Mouse (Mus musculus): ENCODE results near the gene Tmem119.

Gene Tmem119

DNA sequence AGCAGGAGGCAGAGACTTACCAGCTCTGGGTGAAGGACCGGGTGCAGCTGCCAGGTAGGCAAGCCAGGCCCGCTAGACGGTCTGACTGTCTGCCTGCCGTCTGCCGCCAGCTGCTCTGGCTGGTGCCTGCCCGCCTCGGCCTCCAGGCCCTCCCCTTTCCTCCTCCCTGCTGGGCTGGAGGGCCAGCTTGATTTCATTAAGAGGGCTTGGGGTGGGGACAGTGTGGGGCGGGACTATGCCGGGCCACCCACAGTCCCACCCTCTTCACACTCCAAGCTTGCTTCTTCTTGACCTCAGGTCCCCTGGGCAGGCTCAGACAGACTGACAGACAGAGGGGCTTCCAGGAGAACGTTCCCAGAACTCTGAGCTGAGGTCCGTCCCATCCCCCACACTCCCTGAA lies at the start of gene Tmem119:
Gene Tmem119 (minus strand): TSS at position 237 of the 400 bp plus-strand sequence.
- DNase-seq (ENCODE audit: low spot score), result peak; percentile 85

DNA sequence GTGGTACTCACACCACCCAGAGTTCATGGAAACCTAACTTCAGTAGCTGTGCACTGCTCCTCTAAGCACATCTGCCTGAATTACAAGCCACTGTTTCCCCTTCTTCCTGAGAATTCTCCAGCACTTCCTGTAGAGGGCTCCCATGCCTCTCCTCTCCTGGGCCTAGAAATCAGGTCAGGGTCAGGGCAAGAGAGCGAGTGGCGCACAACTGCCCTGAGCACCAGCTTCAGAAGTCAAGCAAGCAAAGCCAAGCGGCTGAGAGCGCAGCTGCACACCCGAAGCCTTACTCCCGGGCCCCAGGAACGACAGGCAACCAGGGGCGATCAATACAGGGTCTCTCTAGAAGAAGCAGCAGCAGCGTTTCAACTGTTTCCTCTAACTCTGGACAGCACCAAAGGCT lies 47.3 kb upstream of the Tmem119 start:
- no peak for DNase-seq (ENCODE audit: low spot score)

DNA sequence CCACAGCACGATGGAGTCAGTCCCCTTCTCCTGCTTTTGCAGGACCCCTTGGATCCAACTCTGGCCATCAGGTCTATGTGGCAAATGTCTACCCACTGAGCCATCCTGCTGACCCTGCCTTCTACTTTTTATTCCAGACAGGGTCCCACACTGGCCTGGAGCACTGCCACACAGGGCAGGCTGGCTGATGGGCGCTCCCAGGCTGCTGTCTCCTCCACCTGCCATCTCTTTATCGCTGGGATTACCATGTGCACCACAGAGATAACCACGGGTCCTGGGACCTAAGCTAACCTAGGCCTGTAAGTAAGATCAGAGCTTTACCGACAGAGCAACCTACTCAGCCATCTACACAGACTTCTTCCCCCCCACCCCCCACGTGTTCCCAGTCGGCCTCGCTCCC lies 46.3 kb upstream of the Tmem119 start:
- no peak for DNase-seq (ENCODE audit: low spot score)

DNA sequence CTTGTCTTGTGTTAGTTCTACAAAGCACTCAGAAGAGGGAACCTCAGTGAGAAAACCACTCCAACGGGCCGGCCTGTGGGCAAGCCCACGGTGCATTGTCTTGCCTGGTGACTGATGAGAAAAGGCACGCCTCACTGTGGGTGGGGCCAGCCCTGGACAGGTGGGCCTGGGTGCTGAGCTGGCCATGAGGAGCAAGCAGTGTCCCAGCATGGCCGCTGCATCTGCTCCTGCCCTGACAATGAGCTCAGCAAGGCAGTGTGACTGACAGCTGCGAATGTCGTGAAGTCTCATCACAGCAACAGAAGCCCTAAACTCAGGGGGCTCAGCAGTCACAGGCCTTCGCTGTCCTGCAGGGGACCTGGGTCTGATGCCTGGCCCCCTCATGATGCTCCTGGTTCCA lies 45.3 kb upstream of the Tmem119 start:
- DNase-seq (ENCODE audit: low spot score), result no peak

DNA sequence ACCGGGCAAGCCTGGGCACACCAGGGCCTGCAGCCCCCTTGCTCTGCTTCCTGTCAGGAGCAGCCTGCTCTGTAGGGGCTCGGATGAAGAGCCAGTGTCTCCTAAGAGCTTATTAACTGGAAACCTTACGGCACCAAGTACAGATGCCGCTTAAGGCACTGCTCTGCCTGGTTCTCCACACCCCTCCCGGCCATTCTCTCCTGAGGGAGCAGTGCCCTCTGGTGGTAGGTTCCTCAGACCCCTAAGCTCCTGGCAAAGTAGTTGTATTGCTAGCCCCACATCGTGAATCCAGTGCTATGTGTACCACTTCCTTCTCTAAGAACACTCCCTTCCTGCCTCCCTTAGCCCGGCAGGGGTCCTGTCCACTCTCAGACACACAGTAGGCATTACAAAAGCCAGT lies 44.4 kb upstream of the Tmem119 start:
- peak; percentile 74 for DNase-seq (ENCODE audit: low spot score)

DNA sequence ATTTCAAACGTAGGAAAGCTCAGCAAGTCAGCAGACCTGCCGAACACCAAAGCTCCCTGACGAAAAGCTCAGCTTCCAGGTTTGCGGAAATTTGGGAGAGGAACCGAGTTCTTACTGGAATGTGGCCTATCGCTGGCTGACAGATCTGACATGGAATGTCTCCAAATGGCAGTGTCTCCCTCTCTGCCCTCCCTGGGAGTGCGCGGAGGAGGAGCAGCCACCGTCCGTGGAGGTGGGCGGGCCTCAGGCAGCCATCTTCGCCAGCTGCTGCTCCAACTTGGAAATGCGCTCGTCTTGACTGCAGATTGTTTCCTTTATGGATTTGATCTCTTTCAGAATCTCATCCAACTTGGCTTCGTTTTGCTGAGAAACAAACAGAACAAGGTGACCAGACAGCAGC lies 43.8 kb upstream of the Tmem119 start:
- DNase-seq (ENCODE audit: low spot score), result no peak

DNA sequence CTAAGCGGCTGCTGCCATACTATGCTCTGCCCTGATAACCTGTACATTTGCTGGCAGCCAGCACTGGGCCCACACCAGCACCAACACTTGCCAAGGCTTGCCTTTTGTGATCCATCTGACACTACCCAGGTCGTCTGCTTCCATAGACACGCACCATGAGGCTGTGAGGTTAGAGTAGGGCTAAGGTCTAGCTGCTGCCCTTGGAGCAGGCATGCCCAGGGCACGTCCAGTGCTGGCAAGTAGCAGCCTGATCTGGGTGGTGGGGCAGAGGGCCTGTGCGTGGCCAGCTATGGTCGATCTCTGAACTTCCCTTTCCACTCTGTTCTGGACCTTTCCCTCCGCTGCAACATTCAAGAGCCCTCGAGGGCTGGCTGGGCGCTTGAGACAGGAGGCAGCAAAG lies 42.6 kb upstream of the Tmem119 start:
- no peak for DNase-seq (ENCODE audit: low spot score)

DNA sequence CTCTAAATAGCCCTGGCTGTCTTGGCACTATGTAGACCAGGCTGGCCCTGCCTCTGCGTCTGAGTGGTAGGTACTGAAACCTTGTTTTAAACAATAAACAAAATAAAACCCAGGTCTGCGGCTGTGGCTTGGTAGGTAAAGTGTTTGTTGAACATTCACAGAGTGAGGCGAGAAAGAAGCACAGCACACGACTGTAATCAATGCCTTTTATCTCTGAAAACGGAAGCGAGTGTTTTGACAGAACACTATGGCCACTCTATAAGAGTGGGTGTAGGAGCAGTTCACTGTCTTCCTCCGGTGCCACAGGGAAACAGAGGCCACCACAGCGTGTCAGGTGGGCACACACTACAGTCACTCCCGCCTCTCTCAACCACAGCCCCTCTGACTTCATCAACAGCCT lies 41.9 kb upstream of the Tmem119 start:
- no peak for DNase-seq (ENCODE audit: low spot score)

DNA sequence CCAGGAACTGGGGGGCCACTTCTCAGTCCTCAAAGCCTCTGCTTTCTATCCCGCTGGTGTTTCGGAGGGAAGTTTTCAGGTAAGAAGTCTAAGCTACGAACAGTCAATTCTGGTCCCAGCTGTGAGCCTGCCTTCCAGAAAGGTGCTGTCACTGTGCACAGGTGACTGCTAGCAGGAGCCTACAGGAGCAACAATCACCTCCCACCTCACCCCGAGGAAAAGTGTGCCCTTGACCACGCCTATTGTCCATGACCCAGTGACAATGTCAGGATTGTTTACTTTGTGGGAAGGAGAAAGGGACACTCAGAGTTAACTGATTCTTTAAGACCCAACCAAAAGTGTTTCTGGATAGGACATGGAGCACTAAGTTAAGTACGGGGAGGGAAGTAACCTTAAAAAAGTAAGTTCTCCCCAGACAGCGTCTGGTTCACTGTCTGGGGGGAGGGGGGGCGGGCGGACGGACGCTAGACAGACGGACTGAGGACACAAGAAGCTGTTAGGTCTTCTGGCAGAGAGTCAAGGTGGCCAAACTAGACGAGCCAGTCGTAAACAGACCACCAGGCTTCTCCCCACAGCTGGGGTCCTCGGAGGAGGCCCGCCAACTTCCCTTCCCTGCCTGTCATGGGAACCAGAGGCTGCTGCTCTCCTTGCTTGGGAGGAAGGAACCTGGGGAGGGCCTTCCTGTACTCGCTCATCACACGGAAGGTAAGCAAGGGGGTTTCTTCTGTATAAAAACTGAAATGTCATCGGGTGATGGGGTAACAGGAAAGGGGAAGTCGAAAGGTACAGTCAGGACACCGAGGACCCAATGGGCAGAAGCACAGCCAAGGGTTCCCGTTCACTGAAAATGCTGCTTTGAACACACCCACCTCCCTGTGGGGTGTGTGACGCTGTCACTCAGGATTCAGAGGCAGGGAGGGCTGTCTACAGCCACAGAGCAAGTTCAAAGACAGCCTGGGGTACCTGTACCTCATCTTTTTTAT lies 41.2 kb upstream of the Tmem119 start:
- DNase-seq (ENCODE audit: low spot score), result no peak

DNA sequence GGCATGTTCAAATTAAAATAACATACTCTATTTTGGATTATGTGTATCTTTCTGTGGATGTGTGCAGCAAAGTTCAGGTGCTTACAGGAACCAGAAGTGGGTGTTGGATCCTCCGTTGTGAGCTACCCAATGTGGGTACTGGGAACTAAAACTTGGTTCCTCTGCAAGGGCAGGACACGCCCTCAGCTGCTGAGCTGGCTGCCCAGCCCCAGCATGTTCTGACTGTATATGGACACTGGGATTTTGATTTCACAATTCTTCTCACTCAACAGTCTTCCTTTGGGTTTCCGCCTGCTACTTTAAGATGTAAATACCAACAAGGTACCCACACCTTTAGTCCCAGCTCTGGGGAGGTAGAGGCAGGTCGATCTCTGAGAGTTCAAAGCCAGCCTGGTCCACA lies 40.1 kb upstream of the Tmem119 start:
- DNase-seq (ENCODE audit: low spot score), result no peak

DNA sequence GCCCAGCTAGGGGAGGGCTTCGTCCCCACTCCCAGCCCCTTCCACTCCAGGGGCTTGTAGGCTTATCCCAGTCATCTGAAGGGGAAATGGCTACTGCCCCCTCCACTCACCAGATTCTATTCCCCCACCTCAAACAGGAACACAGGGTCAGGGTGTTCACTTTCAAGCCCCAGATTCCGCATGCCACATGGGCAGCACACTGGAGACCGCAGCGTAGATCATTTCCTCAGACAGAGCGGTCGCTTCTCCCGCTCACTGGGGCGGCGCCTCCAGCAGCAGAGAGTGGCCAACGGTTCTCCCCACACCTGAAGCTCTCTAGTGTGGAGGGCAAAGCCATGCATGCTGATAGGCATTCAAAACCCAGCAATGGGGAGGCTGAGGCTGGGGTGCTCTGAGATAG lies 36.6 kb upstream of the Tmem119 start:
- no peak for DNase-seq (ENCODE audit: low spot score)

DNA sequence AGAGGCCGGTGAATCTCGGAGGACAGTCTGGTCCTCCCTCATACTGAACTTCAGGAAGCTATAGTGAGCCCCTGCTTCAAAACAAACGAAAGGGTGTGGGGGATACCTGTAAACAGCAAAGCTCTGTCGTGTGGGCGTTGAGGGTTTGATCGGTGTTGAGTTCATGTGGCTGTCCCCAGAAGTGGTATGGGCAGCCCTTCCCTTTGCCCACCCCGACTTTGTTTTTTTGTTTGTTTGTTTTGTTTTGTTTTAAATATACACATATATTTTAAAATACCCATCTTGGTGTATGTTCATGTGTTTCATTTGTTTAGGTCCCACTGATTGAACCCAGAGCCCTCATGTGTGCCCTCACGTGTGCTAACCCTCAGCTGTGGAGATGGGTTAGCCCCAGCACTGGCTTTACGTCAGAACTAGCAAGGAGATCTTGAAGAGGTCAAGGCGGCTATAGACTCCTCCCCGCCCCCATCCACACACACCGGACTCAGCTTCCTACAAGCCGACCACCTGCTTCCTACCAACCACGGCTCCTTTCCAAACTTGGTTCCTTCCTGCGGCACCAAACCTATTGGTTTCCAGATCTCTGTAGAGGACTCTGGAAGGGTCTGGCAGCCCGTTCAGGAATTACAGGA lies 33.1 kb upstream of the Tmem119 start:
- DNase-seq (ENCODE audit: low spot score), result no peak

DNA sequence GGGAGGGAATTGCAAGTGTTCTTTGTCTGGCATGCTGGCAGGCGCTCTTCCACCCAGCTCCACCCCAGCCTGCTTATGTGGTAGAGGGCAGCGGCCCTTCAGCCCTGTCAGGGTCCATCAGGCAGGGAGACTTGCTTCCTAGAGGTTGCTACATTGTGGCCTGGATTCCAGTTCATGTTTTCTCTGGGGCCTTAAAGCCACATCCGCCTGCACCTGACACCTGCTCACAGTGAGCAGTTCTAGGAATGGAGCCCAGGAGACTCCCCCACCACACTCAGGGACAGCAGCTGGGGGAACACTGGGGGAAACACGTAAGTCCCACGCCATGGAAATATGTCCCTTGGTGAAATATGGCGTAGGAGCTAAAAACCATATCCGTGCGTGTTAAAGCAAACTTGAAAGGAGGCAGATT lies 32.2 kb upstream of the Tmem119 start, which contains the start of gene Selplg:
Gene Selplg (minus strand): TSS at position 155 of the 412 bp plus-strand sequence.
- DNase-seq (ENCODE audit: low spot score), result no peak

DNA sequence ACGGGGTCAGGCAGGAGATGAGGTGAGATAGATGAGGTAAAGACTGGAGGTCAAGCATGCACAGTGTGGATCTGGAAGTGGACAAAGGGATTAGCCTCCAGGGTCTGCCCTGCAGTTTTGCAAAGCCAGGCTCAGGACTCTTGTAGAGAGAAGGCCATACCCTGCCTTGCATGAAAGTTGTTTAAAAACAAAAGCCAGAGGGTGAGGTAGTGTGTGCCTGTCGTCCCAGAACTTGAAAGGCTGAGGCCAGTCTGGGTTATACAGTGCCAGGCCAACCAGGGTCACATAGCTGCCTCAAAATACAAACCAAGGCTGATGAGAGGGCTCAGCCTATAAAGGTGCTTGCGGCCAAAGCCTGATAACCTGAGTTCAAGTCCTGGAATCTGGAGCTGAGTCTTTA lies 31.4 kb upstream of the Tmem119 start:
- DNase-seq (ENCODE audit: low spot score), result no peak

DNA sequence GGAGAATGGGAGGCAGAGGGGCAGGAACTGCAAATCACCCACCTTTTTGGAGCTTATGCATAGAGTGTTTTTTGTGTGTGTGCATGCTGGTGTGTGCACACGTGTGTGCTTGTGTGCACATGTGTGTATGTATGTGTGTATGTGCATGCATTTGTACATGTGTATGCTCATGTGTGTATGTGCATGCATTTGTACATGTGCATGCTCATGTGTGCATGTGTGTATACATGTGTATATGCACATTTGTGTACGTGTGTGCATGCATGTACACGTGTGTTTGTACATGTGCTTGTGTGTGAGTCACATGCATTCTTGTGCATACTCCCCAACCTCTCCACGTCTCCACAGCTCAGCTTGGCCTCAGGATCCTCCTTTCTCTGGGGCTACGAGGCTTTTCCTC lies 30.5 kb upstream of the Tmem119 start:
- DNase-seq (ENCODE audit: low spot score), result no peak

DNA sequence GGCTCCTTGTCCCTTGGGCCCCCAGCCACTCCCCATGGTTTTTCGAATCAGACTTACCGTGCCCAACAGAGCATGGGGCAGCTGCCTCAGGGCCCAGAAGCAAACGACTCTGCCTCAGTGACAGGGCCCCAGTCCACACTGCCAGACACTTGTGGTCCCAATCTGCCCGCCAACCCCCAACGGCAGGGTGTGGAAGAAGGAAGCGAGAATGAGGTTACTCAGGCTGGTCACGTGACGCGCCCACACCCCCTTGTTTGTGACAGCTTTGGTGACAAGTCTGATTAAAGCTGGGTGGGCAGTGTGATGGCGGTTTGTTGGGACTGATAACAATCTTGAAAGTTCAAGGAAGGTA lies 30.0 kb upstream of the Tmem119 start:
- DNase-seq (ENCODE audit: low spot score), result no peak

DNA sequence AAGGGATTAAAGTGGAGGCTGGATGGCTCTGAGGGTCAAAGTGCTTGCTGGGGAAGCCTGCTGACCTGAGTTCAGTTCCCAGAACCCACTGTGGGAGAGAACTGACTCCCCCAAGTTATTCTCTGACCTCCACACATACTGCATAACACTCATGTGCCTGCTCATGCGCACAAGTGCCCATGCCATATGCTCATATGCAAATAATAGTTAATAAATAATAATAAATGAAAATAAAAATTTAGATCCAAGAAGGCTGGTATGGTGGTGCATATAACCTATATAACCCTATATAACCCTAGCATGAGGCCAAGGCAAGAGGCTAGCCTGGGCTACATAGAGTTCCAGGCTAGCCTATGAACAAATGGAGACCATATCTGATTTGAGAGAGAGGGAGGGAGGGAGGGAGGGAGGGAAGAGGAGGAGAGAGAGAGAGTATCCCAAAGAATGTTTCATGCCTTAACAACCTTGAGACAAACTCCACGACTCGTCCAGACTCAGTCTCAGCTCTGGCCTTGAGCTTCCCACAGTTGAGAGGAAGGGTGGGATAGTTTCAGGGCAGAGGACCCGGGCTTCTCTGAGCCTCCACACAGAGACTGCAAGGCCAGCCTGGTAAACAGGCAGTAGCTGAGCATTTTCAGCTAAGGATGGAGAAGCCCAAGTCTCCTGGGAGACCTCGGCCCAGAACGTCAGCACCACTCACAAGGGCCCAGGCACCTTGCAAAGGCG lies 29.4 kb upstream of the Tmem119 start:
- DNase-seq (ENCODE audit: low spot score), result no peak

DNA sequence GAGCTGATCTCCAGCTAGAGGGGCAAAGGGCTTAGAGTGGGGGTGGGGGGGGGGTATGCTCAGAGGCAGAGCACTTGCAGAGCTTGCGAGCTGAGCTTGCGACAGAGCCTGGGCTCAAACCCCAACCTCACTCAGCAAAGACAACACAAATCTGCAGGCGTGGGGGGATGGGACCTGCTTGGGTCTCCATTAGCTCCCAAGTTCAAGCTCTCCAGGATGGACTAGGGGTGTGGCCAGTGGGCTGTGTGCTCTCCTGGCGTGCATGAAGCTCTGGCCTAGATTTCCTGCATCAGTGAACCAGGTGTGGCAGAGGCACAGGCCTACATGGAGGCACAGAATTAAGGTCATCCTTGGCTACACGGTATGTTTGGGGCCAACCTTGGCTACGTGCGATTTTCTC lies 28.2 kb upstream of the Tmem119 start:
- DNase-seq (ENCODE audit: low spot score), result no peak

DNA sequence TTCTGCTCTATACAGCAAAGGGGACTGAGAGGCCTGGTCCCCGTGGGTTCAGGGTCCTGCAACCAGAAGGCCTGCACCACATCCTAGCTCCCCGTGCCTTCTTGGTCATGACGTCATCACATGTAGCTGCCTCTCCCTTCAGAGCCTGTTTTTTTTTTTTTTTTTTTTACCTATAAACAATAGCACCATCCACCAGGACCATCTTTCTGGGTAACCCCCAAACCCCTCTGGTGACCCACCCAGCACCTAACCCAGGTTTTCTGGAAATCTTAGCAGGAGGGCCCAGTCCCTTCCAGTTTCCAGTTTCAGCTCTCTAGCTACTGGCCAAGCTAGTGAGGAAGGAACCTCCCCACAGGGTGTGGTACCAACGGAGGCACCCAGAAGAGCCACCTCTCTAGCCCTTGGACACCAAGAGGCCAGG lies 27.7 kb upstream of the Tmem119 start:
- no peak for DNase-seq (ENCODE audit: low spot score)

DNA sequence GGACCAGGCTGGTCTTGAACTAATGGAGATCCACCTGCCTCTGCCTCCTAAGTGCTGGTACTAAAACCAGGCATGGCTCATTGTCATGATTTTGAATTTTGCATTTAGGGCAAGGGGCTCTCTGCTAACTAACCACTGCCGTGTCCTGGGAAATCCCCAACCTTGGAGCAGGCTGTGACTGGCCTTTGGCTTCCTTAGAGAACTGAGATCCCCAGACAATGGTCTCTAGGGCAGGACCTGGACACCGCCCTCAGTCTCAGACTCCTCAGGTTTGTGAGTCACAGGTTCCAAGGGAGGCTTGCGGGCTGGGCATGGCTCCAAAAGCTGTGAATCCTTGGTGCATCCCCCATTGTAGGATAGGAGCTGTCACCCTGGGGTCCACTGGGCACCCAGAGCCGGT lies 26.3 kb upstream of the Tmem119 start:
- DNase-seq (ENCODE audit: low spot score), result no peak

DNA sequence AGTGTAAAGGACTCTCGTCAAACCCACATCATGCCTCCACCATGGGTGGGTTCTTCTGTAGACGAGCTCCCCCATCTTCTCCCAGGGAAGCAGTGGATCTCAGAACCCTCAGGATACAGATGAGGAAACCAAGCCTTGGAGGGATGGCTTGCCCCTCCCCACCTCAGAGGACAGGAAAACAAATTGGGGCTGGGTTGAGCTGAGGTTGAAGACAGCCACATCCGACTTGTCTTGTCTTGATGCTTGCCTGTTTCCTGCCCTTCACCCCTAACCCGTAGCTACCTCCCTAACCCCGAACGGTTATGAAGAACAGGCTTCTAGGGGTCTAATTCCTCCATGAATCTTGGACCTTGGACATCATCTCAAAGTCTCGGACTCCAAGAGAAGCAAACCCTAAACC lies 25.2 kb upstream of the Tmem119 start:
- no peak for DNase-seq (ENCODE audit: low spot score)

DNA sequence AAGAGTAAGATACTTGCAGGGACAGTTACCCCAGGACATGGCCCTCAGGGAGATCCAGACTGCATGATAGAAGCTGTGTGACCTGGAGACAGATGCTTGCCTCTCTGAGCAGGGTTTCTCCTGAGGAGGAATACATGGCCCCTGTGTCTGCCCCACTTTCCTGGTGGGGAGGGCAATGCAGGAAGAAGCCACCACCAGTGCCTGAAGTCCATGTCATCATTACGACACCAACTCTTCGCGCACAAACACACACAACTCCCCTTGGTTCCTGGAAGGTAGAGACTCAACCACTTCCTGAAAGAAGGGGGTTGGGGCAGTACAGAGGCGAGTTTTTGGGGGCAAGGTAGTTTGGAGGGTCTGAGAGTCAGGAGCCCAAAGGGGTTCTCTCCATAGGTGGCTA lies 23.9 kb upstream of the Tmem119 start:
- no peak for DNase-seq (ENCODE audit: low spot score)

DNA sequence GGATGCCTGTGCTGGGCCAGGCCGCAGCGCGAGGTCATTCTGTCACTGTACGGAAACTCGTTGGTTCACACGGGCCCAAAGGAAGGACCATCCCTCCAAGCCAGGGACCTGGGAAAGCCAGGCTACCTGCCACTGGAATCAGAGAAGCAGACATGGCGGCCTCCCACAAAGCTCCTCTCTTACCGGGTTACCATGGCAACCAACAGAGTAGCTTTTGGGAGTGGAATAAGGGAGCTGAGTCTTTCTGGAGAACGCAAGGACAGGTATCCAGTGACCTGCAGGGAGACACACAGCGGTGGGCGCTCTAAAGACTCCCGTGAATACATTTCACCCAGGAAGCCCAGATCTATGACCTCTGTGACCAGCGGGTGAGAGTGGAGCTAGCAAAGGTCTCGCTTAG lies 18.3 kb upstream of the Tmem119 start:
- DNase-seq (ENCODE audit: low spot score), result no peak
